Mouse (Mus musculus) cerebellum, adult 9-11 months (tissue): Measurements from ENCODE around the gene Slco3a1.

Source experiments
- DNase-seq: peaks from one replicate; pipeline ENCODE4 v3.0.0; 2022

The Slco3a1 gene

DNA sequence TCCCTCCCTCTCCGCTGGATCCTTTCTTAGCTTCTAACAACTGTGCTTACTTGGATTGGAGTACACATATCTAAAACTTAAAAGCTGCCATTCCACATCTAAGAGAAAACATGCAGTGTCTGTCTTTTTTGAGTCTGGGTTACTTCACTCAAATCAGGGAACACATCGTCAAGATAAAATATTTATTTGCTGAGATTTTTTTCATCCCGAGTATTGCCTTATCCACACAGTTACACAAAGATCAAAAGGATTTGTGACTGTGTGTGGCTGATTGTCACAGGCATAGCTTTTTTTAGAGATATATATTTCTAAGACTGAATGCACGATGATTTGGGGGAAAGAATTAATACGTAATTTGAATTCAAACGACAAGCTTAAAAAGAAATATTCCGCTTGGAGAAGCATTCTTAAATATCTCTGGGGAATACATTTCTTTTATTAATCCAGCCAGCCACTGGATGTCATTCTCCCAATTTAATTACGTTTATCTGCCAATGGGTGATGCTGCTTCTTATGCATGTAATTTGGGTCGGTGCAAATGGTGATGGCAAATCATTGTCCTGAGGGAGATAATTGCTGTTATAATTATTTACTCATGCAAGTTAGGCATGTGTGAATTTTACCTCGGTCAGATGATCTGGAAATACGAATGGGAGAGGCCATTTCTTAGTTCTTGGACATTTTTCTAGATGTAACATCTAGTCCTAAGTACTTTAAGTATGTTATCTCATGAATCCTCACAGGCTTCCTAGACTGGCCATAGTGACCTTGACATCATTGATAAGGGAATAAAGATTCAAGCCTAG, 285.1 kb downstream of the Slco3a1 start:
- DNase-seq = no peak

DNA sequence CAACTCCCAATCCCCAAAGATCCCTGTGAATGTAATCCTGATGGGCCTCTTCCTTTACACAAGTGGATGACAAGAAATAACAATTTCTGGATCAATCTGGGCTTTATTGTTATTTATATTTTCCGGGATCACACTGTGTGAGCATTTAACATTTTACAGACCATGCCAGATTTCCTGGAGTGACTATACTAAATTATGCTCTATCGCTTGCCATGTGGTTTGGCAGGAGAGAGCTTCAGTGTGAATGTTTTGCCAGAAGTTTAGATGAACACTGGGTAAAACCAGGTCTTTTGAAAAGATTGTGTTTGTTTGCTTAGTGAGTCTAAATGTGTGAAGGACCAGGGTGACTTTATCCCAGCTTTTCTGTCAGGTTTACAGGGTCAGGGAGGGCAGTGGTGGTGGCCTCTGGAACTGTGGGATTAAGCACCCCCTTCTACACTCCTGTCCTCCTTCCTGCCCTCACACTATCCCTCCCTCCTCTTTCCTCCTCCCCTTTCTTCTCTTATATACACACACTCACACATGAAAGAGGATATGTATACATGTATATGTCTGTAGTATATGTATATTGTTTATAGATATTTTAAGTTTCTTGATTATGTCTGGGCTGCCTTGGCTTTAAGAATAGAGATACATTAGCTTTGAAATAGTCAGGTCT, 287.9 kb downstream of the Slco3a1 start:
- DNase-seq = no peak

DNA sequence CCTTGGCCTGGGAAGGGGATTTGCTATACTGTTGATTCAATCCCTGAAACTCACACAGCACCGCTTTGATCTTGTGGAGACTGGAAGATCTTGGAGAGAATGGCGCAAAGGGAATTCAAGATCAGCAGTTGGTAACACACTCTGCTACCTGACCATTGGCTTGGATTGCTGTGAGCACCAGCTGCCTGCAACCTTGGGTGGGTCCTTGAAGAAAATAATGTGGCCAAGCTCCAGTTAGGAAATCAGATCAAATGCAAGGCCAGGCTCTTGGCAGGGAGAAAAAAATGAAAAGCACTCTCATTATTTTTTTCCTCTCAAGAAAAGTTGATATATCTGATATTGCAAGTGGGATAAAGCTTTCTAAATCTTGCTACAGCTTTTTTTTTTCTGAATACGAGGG, 298.3 kb downstream of the Slco3a1 start:
- no peak for DNase-seq

DNA sequence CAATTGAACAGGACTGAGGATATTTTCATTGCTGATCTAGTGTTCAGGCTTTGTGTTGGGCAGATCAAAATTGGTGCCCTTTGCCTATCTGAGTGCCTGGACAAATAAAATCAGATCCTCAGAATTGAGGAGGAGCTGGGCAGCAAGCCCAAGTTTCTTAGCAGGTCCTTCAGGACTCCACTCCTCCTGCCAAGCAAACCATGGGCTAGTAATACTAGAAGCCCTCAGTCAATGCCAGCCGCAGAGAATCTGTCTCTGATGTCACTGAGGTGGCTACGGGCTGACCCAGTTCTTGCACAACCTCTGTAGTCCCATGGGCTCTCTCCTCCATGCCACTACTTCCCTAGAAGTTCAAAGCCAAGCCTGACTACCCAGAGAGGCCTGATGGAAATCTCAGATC, 302.5 kb downstream of the Slco3a1 start:
- no peak for DNase-seq

DNA sequence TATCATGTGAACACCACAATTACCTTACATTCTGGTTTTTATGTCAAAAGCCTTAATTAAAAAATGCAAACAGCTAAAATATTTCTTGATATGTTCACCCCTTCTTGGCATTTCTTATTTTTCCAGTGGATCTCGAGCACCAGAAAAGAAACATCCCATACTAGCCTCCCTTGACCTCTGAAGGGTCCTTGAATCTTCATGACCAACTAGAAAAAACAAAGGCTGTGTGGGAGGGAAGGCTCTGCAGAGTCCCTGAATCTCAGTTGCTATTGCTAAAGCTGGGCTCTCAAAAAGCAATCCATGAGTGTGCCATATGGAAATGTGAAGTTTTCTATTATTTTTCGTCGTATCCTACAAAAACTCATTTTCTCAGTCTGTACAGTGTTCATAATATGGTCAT, 313.3 kb downstream of the Slco3a1 start:
- DNase-seq = no peak

DNA sequence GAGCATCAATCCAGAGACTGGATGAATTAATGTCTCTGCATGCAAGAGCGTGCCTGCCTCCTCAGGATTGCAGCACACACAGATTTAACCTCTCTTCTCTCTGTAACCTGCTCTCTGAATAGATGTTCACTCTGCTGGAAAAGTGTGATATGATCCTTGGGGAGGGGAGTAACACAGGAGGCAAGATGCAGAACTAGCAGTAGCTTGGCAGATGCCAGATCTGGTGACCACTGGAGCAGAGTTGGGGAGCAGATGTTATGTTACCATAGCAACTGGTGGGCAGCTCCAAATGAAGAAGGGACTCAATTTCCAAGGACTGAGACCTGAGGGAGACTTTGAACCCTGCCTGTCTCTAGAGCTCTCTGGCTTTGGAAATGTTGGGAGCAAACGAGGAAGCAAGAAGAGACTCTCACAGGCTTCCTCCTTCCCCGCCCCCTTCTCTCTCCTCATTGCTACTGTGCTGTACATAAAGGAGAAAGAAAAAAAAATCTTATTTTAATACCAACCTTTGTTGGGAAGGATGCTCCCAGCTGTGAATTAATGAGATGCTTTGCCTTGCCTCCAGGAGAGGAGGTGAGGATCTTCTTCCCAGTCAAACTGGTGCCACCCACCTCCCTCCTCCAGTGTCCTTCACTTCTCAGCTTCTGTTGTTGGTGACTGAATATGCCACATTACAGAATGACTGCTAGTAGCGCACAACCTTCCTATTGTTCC, 314.0 kb downstream of the Slco3a1 start:
- no peak for DNase-seq
